Mouse (Mus musculus) thymus, postnatal 36 days (tissue): ENCODE measurements around the gene Spice1.

Experiments
- DNase-seq, 2 experiments: peaks; one replicate each; pipeline ENCODE4 v3.0.0; 2022; ENCODE audit warnings: mixed read lengths in 2 of 2

Gene Spice1

DNA sequence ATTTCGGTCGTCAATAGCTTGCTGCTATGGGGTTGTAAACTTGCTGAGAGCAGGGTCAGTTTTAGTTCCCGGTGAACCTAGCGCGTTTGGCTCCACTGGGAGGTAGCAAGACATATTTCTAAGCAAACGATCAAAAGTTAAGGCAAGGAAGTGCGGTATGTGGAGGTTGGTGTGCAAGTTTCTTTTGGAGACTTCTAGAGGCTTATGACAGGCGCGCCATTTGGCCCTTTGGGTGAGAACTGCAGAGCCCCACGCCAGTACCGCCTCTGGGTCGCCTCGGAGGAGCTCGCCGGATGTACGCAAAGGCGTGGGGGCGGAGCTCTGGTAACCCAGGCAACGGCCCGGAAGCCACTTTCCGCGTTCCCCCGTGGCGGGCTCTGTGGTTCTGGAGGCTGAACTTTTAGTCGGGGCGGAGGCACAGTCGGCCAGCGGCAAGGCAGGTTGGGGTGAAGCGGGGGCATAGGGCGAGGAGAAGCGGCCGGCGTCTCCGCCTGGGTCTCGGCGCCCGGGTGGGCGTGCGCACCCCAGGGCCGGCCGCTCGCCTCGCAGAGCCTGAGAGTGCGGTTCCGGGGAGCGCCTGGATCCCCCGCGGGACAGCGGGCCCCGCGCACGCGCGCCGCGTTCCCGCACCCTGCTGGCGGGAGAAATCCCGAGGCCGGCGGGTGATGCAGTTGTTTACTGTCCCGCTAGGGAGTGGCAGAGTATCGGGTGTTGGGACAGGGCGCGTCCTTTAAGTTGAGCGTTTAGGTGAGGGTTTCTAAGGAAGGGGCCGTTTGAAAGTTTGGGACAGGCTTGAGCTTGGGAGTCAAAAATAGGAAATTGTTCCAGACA lies at the start of gene Spice1:
Gene Spice1 (plus strand): TSS at position 51 of the 831 bp plus-strand sequence.
- peak; percentile 94 to 95 for DNase-seq

DNA sequence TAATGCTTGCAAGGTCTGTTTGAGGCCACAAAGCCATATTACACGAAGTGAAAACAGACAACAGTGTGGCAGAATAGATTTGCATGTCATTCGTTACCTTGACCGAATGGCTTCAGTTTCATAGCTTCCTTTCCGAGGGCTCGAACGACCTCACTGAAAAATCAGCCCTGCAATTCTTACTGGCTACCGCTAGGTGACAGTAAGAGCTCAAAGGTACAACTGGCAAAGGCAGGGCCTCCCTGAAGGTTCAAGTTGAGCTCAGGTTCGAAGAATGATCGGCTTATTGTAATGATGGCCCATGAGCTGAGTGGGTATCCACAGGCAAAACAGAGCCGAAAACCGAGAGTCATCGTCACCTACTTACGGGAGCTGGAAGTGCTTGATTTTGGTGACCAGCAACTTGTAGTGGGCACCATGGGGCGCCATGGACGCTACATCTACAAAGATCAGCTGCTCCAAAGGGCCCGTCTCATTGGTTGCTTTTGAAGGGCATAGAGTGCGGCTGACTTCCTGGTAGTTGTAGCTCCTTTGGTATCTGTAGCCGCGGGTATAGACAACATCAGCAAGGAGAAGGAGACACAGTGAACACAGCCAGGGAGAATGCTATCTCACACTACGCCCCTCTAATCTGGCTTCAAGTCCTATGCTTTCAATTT lies 47.4 kb upstream of the Spice1 start:
- peak in 1 of 2 experiments; percentile 6 for DNase-seq

DNA sequence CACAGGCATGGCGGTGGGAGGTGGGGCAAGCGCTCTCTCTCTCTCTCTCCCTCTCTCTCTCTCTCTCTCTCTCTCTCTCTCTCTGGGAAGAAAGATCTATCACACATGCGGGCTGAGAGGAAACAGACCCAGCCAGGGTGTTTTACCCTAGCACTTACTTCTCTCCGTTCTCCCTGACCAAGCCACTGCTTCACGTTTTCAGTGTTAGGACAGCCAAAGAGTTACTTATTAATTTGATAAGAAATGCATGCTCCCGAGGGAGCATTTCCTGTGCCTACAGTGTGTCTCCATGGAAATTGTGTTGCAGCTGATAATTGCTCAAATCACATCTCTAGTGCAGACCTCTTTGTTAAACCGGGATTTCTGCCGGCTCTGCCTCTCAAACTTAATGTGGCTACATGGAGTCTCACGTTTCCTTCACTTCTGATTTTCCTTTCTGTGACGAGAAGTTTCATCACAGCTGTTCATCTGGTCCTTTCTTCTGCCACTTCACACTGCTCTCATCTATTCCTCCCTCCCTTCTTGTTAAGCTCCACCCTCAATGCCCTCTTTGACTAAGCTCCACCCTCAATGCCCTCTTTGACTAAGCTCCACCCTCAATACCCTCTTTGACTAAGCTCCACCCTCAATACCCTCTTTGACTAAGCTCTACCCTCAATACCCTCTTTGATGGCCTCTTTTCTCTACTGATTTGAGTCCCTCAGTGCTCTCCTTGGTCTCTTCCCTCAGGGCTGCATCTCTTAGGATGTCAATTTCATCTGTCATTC lies 44.6 kb upstream of the Spice1 start:
- DNase-seq = no peak

DNA sequence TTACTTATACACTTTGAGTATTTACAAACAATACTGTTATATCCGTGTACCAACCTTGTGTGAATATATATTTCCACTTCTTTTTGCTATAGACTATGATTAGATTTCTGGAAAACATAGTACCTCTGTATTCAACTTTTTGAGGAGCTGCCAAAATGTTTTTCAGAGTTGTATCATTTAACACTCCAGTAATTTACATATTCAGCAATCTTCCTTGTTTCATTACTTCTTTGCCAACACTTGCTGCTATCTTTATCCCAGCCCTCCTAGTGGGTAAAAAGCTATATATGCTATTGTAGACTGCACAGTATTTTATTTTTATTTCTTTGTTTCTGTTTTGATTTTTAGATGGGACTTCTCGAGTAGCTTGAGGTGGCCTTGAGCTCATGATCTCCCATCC lies 43.1 kb upstream of the Spice1 start:
- DNase-seq = no peak

DNA sequence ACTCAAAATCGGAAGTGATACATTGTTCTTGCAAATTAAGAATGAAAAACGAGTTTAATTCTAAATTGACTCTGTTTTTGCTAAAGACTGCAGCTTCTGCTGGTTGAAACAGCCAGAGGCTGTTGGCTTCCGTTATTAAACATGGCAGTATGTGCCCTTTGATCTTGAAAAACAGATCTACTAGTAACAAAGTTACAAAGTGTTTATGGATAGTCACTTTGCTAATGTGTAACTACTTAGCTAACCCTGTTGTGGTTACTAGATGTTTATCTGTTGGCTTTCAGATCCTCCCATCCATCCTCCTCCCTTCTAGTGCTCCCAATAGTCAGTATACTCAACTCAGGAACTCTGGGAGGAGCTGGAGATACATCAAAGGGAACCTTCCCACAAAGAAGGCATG lies 41.3 kb upstream of the Spice1 start:
- no peak for DNase-seq

DNA sequence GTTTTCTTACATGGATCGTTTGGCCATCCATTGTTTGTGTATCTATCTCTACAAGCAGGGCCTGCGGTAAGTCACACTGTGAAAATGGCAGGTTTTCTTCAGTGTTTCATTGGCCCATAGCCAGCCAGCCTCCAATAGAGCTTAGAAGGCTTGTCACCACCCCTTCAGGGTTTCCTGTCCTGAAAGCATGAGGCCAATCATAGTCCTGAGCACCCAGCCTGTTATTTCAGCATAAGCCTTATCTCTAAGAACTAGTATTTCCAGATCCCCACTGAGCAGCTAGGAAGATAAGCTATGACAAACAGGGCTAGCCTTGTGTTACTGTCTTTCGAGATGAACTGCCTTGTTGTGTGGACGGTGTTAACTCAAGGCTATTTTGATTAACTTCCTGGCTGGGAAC lies 33.5 kb upstream of the Spice1 start:
- no peak for DNase-seq

DNA sequence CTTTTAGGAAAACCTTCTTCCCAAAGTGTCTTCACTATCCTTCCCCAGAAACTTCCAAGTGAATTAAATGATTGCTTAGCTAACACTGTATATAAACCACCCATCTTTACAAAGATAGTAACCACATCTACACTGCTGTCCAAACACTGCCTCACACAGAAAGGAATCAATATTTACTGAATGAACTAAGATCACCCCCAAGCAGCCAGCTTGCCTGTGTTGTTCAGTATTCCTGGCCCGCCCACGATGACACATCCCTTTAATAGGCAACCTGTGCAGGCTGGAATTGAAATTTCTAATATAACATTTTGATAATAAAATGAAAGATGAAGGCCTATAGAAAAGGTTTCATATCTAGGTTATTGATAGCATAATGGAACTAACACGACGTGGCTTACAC lies 30.6 kb upstream of the Spice1 start:
- no peak for DNase-seq

DNA sequence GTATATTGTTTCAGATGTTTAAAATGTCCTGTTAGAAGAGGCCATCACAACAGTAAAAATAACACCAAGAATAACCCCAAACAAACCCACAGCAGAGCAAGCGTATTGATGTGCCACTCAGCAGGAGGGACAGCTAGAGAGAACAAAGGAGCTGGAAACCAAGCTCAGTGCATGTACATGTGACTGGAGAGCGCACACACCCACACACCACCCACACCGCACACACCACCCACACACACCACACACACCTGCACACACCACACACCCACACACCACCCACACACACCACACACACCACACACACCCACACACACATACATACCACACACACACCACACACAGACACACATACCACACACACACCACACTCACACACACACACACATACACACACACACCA lies 26.7 kb upstream of the Spice1 start:
- DNase-seq = peak; percentile 8 to 10

DNA sequence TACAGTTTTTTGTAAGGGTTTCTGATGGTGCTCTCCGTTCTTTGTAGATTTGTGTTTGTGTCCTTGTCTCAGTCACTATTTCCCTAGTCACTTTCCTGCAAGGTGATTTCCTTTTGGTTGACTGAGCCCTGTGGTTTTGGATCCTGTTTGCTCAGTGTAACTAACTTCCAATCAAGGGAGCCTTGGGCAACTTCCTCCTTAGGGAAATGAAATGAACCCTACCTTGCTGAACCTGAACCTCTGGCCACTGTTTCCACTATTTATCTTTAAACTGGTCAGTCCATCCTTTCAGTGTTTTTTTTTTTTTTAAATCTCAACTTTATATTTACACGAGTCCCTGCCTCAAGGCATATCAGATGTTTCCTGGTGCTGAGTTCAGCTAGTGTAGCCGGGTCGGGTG lies 18.3 kb upstream of the Spice1 start:
- no peak for DNase-seq

DNA sequence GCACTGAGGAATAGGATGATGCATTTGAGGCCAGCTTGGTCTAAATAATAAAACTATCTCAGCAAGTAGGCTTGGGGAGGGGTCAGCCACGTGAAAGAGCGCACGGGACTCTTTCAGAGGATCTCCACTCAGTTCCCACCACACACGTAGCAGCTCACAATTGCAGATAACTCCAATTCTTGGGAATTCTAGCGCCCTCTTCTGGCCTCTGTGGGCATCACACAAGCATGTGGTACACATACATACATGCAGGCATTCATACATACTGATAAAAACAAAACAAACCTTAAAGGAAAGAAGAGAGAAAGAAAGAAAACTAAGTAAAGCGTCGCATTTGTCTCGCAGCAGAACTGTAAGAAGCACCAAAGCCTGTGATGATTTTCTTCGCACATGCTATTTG lies 16.3 kb upstream of the Spice1 start:
- DNase-seq = no peak

DNA sequence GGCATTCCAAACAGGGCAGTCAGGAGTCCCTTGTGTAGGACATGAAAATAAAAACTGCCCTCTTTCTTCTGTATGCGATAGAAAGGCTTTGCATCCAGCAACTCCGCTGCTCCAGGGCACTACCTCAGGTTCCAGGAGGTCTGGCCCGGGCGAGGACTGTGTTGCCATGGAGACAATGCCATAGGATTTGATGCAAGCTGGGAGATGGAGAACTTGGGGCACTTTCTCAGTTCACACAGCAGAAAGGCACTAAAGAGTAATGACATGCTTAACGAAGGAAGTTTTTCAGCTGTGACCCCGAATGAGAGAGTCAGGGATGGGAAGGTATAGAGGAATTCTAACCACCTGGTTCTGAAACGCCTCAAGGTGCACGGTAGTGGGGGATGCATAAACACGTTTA lies 15.8 kb upstream of the Spice1 start:
- DNase-seq = no peak

DNA sequence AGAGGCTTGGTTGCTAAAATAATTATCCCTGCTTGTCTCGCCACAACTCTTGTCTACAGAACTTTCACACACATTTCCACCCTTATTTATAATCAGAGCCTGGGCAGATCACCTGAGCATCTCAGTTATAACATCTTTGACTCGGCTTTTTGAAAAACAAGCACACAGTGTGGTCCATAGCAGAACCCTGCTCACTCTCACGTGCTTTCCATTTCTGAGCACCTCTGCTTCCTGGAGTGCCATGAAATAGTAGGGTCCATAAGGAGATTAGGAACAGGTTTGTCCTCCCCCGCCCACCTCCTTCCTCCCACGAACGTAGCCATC lies 15.3 kb upstream of the Spice1 start:
- DNase-seq = no peak

DNA sequence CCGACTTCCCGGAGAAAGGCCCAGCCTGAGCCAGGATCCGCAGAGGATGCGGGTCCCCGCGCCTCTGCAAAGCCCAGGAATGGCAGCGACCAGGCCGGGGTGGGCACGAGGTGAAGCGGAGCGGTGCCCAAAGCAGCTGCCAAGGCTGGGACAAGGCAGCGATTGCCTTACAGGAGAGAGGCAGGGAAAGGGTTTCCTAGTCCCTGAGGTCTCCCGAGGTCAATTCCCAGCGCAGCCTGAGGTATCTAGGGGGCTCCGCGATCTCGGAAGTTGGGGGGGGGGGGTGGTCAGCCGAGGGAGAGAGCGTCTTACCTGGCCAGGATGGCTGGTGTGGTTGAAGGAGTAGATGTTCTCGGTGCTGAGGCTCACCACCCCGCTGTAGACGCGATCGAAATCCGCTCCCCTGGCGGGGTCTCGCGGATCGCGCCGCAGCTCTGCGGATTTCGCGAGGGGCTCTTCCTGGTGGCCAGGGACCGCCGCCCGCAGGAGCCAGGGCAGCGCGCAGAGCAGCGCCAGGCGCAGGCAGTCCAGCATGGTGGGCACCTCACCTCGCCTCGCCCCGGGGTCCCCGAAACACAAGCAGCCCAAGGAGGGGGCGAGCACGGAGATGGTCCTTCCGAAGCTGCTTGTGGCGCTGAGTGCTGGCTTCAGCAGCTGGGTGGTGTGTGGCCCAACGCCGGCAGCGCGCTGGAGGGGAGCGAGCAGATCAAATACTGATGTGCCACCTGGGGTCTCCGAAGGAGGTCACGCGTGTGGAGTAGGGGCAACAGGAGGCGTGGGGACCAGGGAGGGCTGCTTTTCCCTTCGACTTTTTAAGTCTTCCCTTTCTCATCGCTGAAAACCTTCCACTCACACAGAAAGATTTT lies 14.7 kb upstream of the Spice1 start:
- DNase-seq = peak; percentile 55 to 62

DNA sequence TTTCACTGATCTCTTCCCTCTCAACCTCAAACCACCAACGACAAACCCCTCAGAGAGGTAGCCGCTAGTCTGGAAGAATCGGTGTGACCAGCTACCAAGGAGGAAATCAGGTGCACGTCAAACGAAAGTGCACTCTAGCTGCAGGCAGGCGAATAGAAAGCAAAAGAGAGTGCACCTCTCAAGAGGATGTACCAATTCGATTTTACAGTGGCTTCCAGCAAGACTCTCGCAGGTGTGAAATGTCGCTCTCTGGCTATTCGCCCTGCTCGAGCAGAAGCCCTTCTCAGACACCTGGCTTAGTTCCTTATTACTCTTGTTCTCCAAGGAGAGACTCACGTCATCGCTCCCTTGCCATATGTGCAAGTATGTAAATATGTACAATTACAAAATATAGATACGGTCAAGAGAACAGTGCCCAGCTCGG lies 14.0 kb upstream of the Spice1 start, which contains the start of gene Sidt1:
Gene Sidt1 (minus strand): TSS at position 336 of the 424 bp plus-strand sequence.
- peak; percentile 41 to 56 for DNase-seq

DNA sequence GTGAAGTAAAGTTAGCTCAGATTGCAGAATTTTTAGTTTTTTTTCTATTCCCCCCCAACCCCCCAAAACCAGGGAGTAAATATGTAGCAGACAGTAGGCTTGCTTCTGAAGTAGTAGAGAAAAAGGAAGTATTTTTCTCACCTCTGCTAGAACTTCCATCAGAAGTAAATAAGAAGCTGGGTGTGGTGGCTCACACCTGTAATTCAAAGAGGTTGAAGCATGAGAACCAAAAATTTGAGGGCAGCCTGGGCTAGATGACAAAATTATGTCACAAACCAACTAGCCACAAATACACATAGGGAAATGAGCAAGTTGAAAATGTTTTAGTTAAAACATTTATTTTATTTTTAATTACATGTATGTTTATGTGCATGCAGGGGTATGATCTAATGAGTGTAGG lies 9.4 kb upstream of the Spice1 start:
- DNase-seq = no peak

DNA sequence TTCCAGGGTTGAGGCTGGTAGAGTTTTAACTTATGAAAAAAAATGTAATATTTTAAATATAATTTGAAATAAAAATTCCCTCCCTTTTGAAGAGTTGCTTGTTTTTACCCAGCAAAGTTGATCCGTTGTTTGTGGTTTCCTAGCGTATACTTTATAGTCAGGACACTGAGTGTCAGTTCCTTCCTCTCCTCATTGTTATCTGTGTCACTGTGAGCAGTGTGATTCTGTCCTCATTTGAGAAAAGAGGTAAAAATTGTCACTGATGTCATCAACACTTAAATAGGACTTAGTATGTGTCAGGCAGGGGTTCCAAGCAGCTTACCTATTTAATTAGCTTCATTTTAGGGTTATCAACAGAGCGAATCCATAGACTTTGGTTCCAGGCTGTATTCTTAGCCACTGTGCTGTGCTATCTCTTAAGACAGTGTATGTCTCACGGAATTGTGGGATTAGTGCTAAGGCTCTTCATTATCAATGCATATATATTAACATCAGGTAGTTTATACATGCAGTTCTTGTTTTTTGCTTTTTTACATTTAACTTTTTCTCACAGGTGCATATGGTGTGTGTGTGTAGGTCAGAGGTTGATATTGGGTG lies 3.0 kb downstream of the Spice1 start:
- DNase-seq = no peak

DNA sequence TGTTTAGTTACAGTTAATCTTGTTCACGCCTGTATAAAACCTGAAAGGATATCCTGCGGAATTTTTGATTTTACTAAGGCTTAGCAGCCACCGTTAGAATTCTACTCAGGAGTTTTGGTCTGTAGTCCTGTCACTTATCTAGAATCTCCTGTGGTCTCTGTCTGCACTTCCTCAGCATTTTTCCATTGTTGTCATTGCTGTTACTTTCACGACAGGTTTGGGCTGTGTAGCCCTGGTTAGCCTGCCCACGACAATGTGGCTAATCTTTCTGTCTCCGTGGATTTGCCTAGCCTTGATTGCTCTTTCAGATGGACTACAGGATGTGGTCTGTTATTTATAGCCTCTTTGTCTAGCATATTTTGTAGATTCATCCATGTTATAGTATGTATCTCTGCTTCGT lies 9.4 kb downstream of the Spice1 start:
- no peak for DNase-seq

DNA sequence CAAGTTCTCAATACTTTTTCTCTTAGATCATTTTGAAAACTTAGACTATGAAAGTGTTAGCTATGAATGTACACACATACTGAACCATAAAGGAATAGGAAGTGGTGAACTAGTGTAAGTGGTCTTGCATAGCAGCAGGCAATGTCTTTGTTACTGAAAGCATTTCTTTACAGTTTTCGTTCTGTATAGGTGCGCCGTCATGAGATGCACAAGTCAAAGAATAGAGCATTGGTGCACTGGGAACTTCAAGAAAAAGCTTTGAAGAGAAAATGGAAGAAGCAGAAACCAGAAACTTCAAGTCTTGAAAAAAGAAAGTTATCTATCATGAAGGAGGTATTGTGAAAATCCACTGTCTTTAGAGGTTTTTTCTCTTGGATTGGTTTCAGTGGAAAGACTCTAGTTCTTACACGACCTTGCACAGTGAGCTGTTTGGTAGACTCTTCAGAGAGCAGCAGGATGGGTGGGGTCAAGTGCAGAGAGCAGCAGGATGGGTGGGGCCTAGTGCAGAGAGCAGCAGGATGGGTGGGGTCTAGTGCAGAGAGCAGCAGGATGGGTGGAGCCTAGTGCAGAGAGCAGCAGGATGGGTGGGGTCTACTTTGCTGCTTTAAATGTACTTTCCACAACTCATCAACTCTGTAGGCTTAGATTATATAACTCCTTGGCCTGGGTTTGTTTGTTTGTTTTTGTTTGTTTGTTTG lies 10.8 kb downstream of the Spice1 start:
- peak; percentile 65 to 82 for DNase-seq

DNA sequence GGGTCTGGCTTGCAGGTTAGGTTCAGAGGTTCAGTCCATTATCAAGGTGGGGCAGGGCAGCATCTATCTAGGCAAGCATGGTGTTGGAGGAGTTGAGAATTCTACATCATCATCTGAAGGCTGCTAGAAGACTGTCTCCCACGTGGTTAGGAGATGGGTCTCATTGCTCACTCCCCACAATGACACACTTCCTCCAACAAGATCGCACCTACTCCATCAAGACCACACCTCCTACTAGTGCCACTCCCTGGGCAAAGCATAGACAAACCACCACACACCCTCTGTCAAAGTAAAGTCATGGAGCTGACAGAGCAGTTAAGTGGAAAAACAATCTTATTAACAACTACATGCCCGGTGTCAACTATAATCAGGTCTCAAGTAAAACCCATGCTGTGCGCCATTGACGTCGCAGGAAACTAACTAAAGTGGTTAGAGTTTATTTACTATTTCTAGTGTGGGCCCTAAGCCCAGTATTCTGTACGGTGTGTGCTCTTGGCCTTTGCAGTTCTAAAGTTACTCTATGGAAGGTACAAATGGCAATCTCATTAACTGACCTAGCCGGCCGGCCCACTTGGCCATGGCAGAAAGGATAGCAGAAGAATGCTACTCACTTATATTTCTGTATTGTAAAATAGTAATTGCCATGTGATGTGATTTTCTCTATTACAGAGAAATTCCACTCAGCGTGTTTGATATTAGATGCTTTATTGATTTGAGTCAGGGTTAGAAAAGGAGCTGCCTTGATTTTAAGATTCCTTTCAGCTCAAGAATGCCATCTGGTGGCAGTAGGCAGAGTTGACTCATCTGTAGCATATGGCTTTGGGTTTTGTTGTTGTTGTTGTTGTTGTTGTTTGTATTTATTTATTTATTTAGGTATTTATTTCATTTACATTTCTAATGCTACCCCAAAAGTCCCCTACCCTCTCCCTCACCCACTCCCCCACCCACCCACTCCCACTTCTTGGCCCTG lies 15.3 kb downstream of the Spice1 start:
- peak in 1 of 2 experiments; percentile 20 for DNase-seq

DNA sequence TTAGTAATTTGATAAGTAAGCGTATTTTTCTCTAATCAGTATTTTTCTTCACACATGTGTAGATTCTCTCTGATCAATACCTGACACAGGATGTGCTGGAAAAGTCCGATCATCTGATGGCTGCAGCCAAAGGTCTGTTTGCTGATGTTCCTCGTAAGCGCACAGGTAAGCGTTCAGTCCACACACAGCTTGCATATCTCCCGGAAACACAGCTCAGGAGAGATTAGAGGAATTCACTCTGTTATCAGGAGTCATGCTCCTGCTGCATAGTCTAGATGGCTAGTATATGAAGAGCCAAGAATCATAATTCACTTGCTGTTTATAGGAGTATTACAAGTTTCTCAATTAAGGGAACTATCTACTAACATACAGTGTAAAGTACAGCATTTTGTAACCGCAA lies 18.6 kb downstream of the Spice1 start:
- DNase-seq = no peak
